ENCODE assay signal across 14 mouse cellular contexts in the genomic region with DNA sequence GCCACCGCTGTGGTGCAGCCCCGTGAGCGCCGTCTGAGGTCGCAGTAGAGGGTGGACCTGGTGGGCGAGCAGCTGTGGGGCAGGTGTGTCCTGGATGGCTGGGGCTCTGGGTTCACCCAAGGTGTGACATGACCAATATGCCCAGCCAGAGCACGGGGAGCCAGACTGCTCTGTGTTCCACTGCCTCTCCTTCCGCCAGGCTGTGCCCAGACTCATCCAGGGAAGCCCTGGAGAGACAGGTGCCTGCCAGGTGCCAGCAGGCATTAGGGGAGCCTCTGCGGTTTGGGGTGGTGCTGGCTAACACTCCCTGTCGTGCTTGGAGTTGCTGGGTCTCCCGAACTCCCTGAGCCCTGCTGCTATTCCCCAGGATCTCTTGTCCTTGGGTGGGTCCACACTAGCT.
"Had no signal": no experiment of that assay in that cellular context is flagged by ENCODE, and none has a peak within 500 bp of the region (broad histone marks: within the 10 kb centered on the region; RNA-seq: fewer than 3 reads in every experiment).

No protein-coding gene starts in this region.

- H3K4me2 ChIP-seq: kidney, embryonic 15.5 days; liver, embryonic 11.5 days; liver, embryonic 15.5 days; stomach, embryonic 15.5 days had no signal

- H3K9ac ChIP-seq: kidney, embryonic 15.5 days; liver, embryonic 15.5 days; stomach, embryonic 15.5 days had no signal

- H3K9me3 ChIP-seq: kidney, embryonic 15.5 days; limb, embryonic 10.5 days; liver, embryonic 15.5 days; stomach, embryonic 15.5 days had no signal

- H3K27ac ChIP-seq: kidney, embryonic 15.5 days; left cerebral cortex, adult 2 months; limb, embryonic 10.5 days; liver, embryonic 15.5 days; stomach, embryonic 15.5 days had no signal

- H3K4me3 ChIP-seq: kidney, embryonic 15.5 days; left cerebral cortex, adult 2 months; limb, embryonic 10.5 days; liver, embryonic 15.5 days; stomach, embryonic 15.5 days had no signal

- DNase-seq: kidney, postnatal 25 days; lung, adult 2 months; lung, postnatal 36 days; midbrain, embryonic 14.5 days; right cerebral cortex, postnatal 14 days; thymus, adult 2 months; thymus, postnatal 25 days had no signal

- H3K4me1 ChIP-seq: liver, embryonic 15.5 days had no signal

- H3K36me3 ChIP-seq: kidney, embryonic 15.5 days; limb, embryonic 10.5 days; liver, embryonic 15.5 days; stomach, embryonic 15.5 days had no signal

- ATAC-seq: lung, postnatal 0 days had no signal
